ENCODE assay signal across 12 mouse cellular contexts in genomic region chr16:92609717-92610077, GRCm38 (mm10).
A peak's percentile ranks its signal among the peaks of the same experiment; 100 is the strongest.
DNase-seq lines count a peak whose midpoint lies in the region; ATAC-seq and TF ChIP-seq lines count a peak whose summit lies in the region.
"Had no signal": no experiment of that assay in that cellular context is flagged by ENCODE, and none has a peak within 500 bp of the region (broad histone marks: within the 10 kb centered on the region; RNA-seq: fewer than 3 reads in every experiment).

No protein-coding gene starts in this region.

- H3K36me3 ChIP-seq in forebrain, embryonic 10.5 days (replicated peaks) = no peaks in the 10 kb centered on the region
- H3K36me3 ChIP-seq in forebrain, embryonic 14.5 days (ENCODE audit: control insufficient read depth, insufficient read depth, low read length) = no peaks in the 10 kb centered on the region
- H3K36me3 ChIP-seq in lung, postnatal 0 days (ENCODE audit: insufficient read depth, low read length) = no peaks in the 10 kb centered on the region
- H3K36me3 ChIP-seq in limb, embryonic 12.5 days = no peaks in the 10 kb centered on the region

- WGBS in forebrain, embryonic 10.5 days = 56% methylated on average over 11 of the region's 11 CpGs
- WGBS in forebrain, embryonic 14.5 days = 33% methylated on average over 11 of the region's 11 CpGs
- WGBS in lung, postnatal 0 days = 55% methylated on average over 11 of the region's 11 CpGs
- 57% methylated on average over 11 of the region's 11 CpGs for WGBS in limb, embryonic 12.5 days

- no peak for DNase-seq in forebrain, embryonic 10.5 days (ENCODE audit: extremely low spot score, low spot score)
- no peak for DNase-seq in forebrain, embryonic 14.5 days (ENCODE audit: low spot score)
- DNase-seq in lung, postnatal 0 days (ENCODE audit: low spot score) = no peak
- no peak for DNase-seq in lung, postnatal 10 days
- no peak for DNase-seq in layer of hippocampus, adult 2 months (ENCODE audit: low spot score in 2 of 2)
- no peak for DNase-seq in adrenal gland, postnatal 25 days
- DNase-seq: cerebellum, adult 8-10 months had no signal

- H3K9me3 ChIP-seq in forebrain, embryonic 10.5 days = no peaks in the 10 kb centered on the region
- no peaks in the 10 kb centered on the region for H3K9me3 ChIP-seq in forebrain, embryonic 14.5 days (replicated peaks; ENCODE audit: control insufficient read depth, low read length)
- H3K9me3 ChIP-seq in lung, postnatal 0 days (ENCODE audit: low read length) = no peaks in the 10 kb centered on the region
- H3K9me3 ChIP-seq in limb, embryonic 12.5 days = no peaks in the 10 kb centered on the region

- H3K9ac ChIP-seq in forebrain, embryonic 14.5 days (ENCODE audit: low read length) = no peak overlapping the region
- H3K9ac ChIP-seq in lung, postnatal 0 days (replicated peaks; ENCODE audit: low read depth) = no peak overlapping the region
- H3K9ac ChIP-seq in limb, embryonic 12.5 days (replicated peaks) = no peak overlapping the region

- no peak overlapping the region for H3K4me2 ChIP-seq in forebrain, embryonic 14.5 days (ENCODE audit: low read length)
- no peak overlapping the region for H3K4me2 ChIP-seq in lung, postnatal 0 days (replicated peaks; ENCODE audit: low read depth, low read length)
- no peak overlapping the region for H3K4me2 ChIP-seq in limb, embryonic 12.5 days
- H3K4me2 ChIP-seq: heart, embryonic 11.5 days had no signal

- peaks cover 97% of the 10 kb centered on the region for H3K27me3 ChIP-seq in forebrain, embryonic 10.5 days (ENCODE audit: poor library complexity, severe bottlenecking)
- peaks cover 48% of the 10 kb centered on the region; the same call in 1 of the 2 replicates for H3K27me3 ChIP-seq in forebrain, embryonic 14.5 days (replicated peaks; ENCODE audit: control insufficient read depth, insufficient read depth, low read length)
- no peaks in the 10 kb centered on the region for H3K27me3 ChIP-seq in lung, postnatal 0 days (replicated peaks; ENCODE audit: insufficient read depth, low read length)
- peaks cover 17% of the 10 kb centered on the region for H3K27me3 ChIP-seq in limb, embryonic 12.5 days
- H3K27me3 ChIP-seq: megakaryocyte, embryonic 14.5 days had no signal

- H3K4me3 ChIP-seq in forebrain, embryonic 10.5 days = no peak overlapping the region
- H3K4me3 ChIP-seq in forebrain, embryonic 14.5 days (ENCODE audit: low read depth, low read length) = no peak overlapping the region
- H3K4me3 ChIP-seq in lung, postnatal 0 days (ENCODE audit: low read depth, low read length) = no peak overlapping the region
- H3K4me3 ChIP-seq in limb, embryonic 12.5 days (replicated peaks) = no peak overlapping the region
- H3K4me3 ChIP-seq in layer of hippocampus, adult 2 months = no peak overlapping the region
- H3K4me3 ChIP-seq: megakaryocyte, embryonic 14.5 days had no signal

- no peak for TF ChIP-seq CTCF in lung, postnatal 0 days (IDR thresholded peaks at IDR 0.05)
- TF ChIP-seq CTCF in layer of hippocampus, adult 2 months (conservative IDR thresholded peaks at IDR 0.05) = no peak

- no peak for ATAC-seq in forebrain, embryonic 14.5 days
- no peak for ATAC-seq in lung, postnatal 0 days
- no peak for ATAC-seq in limb, embryonic 12.5 days (ENCODE audit: insufficient number of reproducible peaks, insufficient read depth, low FRiP score, low TSS enrichment, low read depth)
- no peak for ATAC-seq in granulocyte monocyte progenitor cell, adult 5-6 weeks (replicated peaks; ENCODE audit: poor library complexity, severe bottlenecking)
- ATAC-seq: inflammation-experienced regulatory T-cells, adult 6 months had no signal

- H3K27ac ChIP-seq in forebrain, embryonic 10.5 days = peak overlapping the region; percentile 68; the same call in 1 of the 2 replicates
- no peak overlapping the region for H3K27ac ChIP-seq in forebrain, embryonic 14.5 days (ENCODE audit: low read depth, low read length)
- peak overlapping the region; percentile 59; the same call in 1 of the 2 replicates for H3K27ac ChIP-seq in lung, postnatal 0 days (ENCODE audit: low read length)
- peak overlapping the region; percentile 82 for H3K27ac ChIP-seq in limb, embryonic 12.5 days
- no peak overlapping the region for H3K27ac ChIP-seq in layer of hippocampus, adult 2 months

- peaks cover 61% of the 10 kb centered on the region for H3K4me1 ChIP-seq in forebrain, embryonic 10.5 days
- H3K4me1 ChIP-seq in forebrain, embryonic 14.5 days (ENCODE audit: control insufficient read depth, insufficient read depth, low read length) = peaks cover 21% of the 10 kb centered on the region
- H3K4me1 ChIP-seq in lung, postnatal 0 days (ENCODE audit: insufficient read depth, low read depth, low read length) = peaks cover 24% of the 10 kb centered on the region; the same call in 1 of the 2 replicates
- H3K4me1 ChIP-seq in limb, embryonic 12.5 days (replicated peaks) = peaks cover 69% of the 10 kb centered on the region

- 0 out of 2 replicates have a peak, but pooled peaks have one; percentile 4 for TF ChIP-seq EP300 in lung, postnatal 0 days (IDR thresholded peaks at IDR 0.05)

Comparison
In these comparisons a context has a peak if more than half of its experiments do, and no peak if none do; other contexts are left out.
1. H3K27ac ChIP-seq: peak in forebrain, embryonic 10.5 days (single experiment), lung, postnatal 0 days (single experiment) and limb, embryonic 12.5 days (single experiment); none in forebrain, embryonic 14.5 days (single experiment) and layer of hippocampus, adult 2 months (single experiment).